Mouse (Mus musculus) ES-Bruce4 (cell line): ENCODE data around the gene Nfasc.

Experiments
- CTCF ChIP-seq: IDR thresholded peaks from one replicate; pipeline ENCODE4 v1.8.1; 2011; ENCODE audit warnings: low read depth, low read length
- POLR2A ChIP-seq: IDR thresholded peaks from one replicate; pipeline ENCODE4 v1.8.1; 2011; ENCODE audit warnings: low read length; ENCODE audit not compliant: insufficient read depth

DNA sequence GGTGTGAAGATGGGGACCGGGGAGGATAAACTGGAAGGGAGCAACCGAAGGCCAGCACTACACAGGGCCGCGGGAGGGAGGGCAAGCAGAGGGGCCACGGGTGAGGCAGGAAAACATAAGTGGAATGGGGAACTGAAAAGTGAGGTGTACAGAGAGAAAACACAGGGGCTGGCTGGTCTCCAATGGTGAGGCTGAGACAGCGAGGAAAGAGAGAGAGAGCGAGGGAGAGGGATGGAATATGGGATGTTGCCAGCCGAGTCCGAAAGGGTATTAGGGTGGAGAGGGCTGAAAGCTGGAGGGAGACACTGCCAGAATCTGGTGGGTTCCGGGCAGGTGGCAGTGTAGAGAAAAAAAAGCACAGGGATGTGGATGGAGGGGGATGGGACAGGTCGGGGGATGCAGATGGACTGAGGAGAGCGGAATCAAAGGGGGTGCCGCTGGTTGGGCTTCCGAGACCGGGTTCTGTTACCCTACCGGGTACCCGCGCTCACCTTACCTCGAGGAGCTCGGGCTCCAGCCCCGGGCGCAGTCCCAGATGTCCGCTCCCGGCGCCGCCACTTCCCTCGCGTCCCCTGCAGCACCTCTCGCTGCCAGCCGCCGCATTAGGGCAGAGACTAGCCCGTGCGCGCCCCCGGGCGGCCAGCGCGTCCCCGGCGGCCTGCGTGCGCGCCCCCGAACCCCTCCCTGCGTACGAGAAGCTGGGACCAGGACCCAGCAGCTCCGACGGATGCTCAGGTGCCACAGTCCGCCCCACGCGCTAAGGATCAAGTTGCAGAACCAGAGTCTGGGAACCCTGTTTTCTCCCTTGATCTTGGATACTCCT is at the start of gene Nfasc:
- no peak for TF ChIP-seq CTCF
- no peak for TF ChIP-seq POLR2A
